Mouse (Mus musculus): ENCODE results near the gene Kcnk10.

DNA sequence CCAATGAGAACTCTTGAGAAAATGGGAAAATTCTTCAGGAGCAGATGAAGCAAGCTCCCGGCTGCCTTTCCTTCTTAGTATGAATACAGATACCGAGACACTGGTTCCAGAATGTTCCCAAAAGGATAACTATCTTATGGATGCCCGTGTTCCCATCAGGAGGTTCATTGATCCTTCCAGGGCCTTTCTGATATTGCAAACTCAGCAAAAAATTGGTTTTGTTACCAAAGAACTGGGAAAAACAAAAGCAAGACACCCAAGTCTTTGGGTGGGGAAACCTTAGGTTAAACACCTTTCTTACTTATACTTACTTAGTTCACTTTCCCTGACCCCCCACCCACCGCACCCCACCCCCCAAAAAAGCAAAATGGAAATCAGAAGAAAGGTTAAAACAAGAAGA lies 188.5 kb downstream of the Kcnk10 start:
- TF ChIP-seq POLR2A (IDR thresholded peaks at IDR 0.05; ENCODE audit: control insufficient read depth, extremely low read depth, insufficient read depth, low read length, poor library complexity) (no peak), CTCF (IDR thresholded peaks at IDR 0.05; ENCODE audit: borderline replicate concordance, control insufficient read depth, extremely low read depth, insufficient read depth, low read length, poor library complexity) (no peak)

Data from thymus, adult 2 months (tissue).